Comparison of ENCODE assay signal across 8 mouse cellular contexts in genomic region chr10:57532218-57533101, GRCm38 (mm10). TPM values are rescaled to one million over a fixed set of nuclear protein-coding genes. Genes with fewer than 3 reads are reported as not detected.
DNase-seq lines count a peak whose midpoint lies in the region; ATAC-seq and TF ChIP-seq lines count a peak whose summit lies in the region.

Gene Serinc1, minus strand, starts transcription at chr10:57532530.

- TF ChIP-seq CTCF in kidney, postnatal 0 days (IDR thresholded peaks at IDR 0.05; ENCODE audit: low read depth), result no peak

- peak within 1 kb of the TSS; percentile 92 for H3K27ac ChIP-seq in heart, embryonic 12.5 days (ENCODE audit: poor library complexity, severe bottlenecking)
- peak within 1 kb of the TSS; percentile 93 for H3K27ac ChIP-seq in kidney, postnatal 0 days
- peak within 1 kb of the TSS; percentile 84 for H3K27ac ChIP-seq in liver, embryonic 11.5 days (ENCODE audit: low read depth, low read length)
- peak within 1 kb of the TSS; percentile 91 for H3K27ac ChIP-seq in stomach, embryonic 14.5 days (ENCODE audit: low read length)

- H3K36me3 ChIP-seq in heart, embryonic 12.5 days, result no peaks in the 10 kb centered on the region
- H3K36me3 ChIP-seq in kidney, postnatal 0 days (ENCODE audit: insufficient read depth, low read length), result no peaks in the 10 kb centered on the region
- no peaks in the 10 kb centered on the region for H3K36me3 ChIP-seq in liver, embryonic 11.5 days (ENCODE audit: control insufficient read depth, insufficient read depth, low read length)
- H3K36me3 ChIP-seq in stomach, embryonic 14.5 days (ENCODE audit: control insufficient read depth, insufficient read depth, low read length), result peaks cover 2% of the 10 kb centered on the region; the same call in 1 of the 2 replicates

- no peaks in the 10 kb centered on the region for H3K9me3 ChIP-seq in heart, embryonic 12.5 days (replicated peaks)
- H3K9me3 ChIP-seq in kidney, postnatal 0 days (replicated peaks; ENCODE audit: low read length), result no peaks in the 10 kb centered on the region
- H3K9me3 ChIP-seq in liver, embryonic 11.5 days (ENCODE audit: control insufficient read depth, low read length), result no peaks in the 10 kb centered on the region
- no peaks in the 10 kb centered on the region for H3K9me3 ChIP-seq in stomach, embryonic 14.5 days (ENCODE audit: control insufficient read depth, low read depth, low read length)

- WGBS in heart, embryonic 12.5 days, result 12% methylated on average over 49 of the region's 49 CpGs
- WGBS in kidney, postnatal 0 days, result 12% methylated on average over 48 of the region's 49 CpGs
- WGBS in liver, embryonic 11.5 days, result 12% methylated on average over 49 of the region's 49 CpGs
- 12% methylated on average over 49 of the region's 49 CpGs for WGBS in stomach, embryonic 14.5 days

- H3K4me2 ChIP-seq in heart, embryonic 12.5 days, result peak within 1 kb of the TSS; percentile 64
- peak within 1 kb of the TSS; percentile 64 for H3K4me2 ChIP-seq in kidney, postnatal 0 days (ENCODE audit: low read length)
- peak within 1 kb of the TSS; percentile 84 for H3K4me2 ChIP-seq in liver, embryonic 11.5 days
- peak within 1 kb of the TSS; percentile 59 for H3K4me2 ChIP-seq in stomach, embryonic 14.5 days (replicated peaks; ENCODE audit: low read depth, low read length)

- peak; percentile 97 for DNase-seq in CD4-positive helper T cell, adult 2 months (ENCODE audit: low read depth, low spot score)
- DNase-seq in brain, embryonic 18.5 days (ENCODE audit: low read depth, low spot score), result peak; percentile 93
- DNase-seq in kidney, postnatal 0 days (ENCODE audit: low spot score), result peak; percentile 98
- DNase-seq in liver, embryonic 11.5 days (ENCODE audit: low spot score), result peak; percentile 89
- peak; percentile 97 for DNase-seq in naive thymus-derived CD4-positive, alpha-beta T cell, adult 2 months (ENCODE audit: low read depth)

- ATAC-seq in erythroid progenitor cell, adult 5-6 weeks (replicated peaks; ENCODE audit: low FRiP score, poor library complexity, severe bottlenecking), result peak; percentile 99
- peak; percentile 99 for ATAC-seq in heart, embryonic 12.5 days (ENCODE audit: insufficient number of reproducible peaks, low FRiP score)
- peak; percentile 100 for ATAC-seq in kidney, postnatal 0 days (replicated peaks; ENCODE audit: low FRiP score, low read depth)
- peak; percentile 98 for ATAC-seq in liver, embryonic 11.5 days (replicated peaks; ENCODE audit: low FRiP score)
- peak; percentile 99 for ATAC-seq in stomach, embryonic 14.5 days (ENCODE audit: insufficient number of reproducible peaks, insufficient read depth, low FRiP score, low read depth)

- H3K9ac ChIP-seq in heart, embryonic 12.5 days, result peak within 1 kb of the TSS; percentile 94
- H3K9ac ChIP-seq in kidney, postnatal 0 days (ENCODE audit: low read depth, low read length), result peak within 1 kb of the TSS; percentile 92
- peak within 1 kb of the TSS; percentile 91 for H3K9ac ChIP-seq in liver, embryonic 11.5 days (ENCODE audit: low read depth, low read length)
- H3K9ac ChIP-seq in stomach, embryonic 14.5 days (replicated peaks; ENCODE audit: low read depth, low read length), result peak within 1 kb of the TSS; percentile 84

- peak within 1 kb of the TSS; percentile 77 for H3K4me3 ChIP-seq in heart, embryonic 12.5 days
- H3K4me3 ChIP-seq in kidney, postnatal 0 days (replicated peaks; ENCODE audit: low read depth, low read length), result peak within 1 kb of the TSS; percentile 95
- H3K4me3 ChIP-seq in liver, embryonic 11.5 days (ENCODE audit: low read depth, low read length), result peak within 1 kb of the TSS; percentile 87
- peak within 1 kb of the TSS; percentile 87 for H3K4me3 ChIP-seq in stomach, embryonic 14.5 days (ENCODE audit: low read depth, low read length)

- 0 out of 2 replicates have a peak, but pooled peaks cover 11% of the 10 kb centered on the region for H3K4me1 ChIP-seq in heart, embryonic 12.5 days (replicated peaks)
- H3K4me1 ChIP-seq in kidney, postnatal 0 days (replicated peaks; ENCODE audit: insufficient read depth, low read length), result peaks cover 12% of the 10 kb centered on the region
- peaks cover 4% of the 10 kb centered on the region for H3K4me1 ChIP-seq in liver, embryonic 11.5 days (replicated peaks; ENCODE audit: control insufficient read depth, insufficient read depth, low read length)
- peaks cover 3% of the 10 kb centered on the region; the same call in 1 of the 2 replicates for H3K4me1 ChIP-seq in stomach, embryonic 14.5 days (ENCODE audit: control insufficient read depth, insufficient read depth, low read length)

- H3K27me3 ChIP-seq in heart, embryonic 12.5 days (replicated peaks), result no peaks in the 10 kb centered on the region
- H3K27me3 ChIP-seq in kidney, postnatal 0 days (ENCODE audit: insufficient read depth, low read length), result no peaks in the 10 kb centered on the region
- H3K27me3 ChIP-seq in liver, embryonic 11.5 days (replicated peaks; ENCODE audit: control insufficient read depth, insufficient read depth, low read length), result no peaks in the 10 kb centered on the region
- no peaks in the 10 kb centered on the region for H3K27me3 ChIP-seq in stomach, embryonic 14.5 days (ENCODE audit: control insufficient read depth, insufficient read depth, low read length)

RNA-seq across cellular contexts. Expression of gene Serinc1, which starts in this region (rescaled TPM):
- 99.1 and 109 TPM in 2 replicates for total RNA-seq in erythroid progenitor cell, adult 5-6 weeks (2015; ENCODE audit: low replicate concordance)
- 115 and 138 TPM in 2 replicates for total RNA-seq in erythroid progenitor cell, adult 5-6 weeks (2017; ENCODE audit: low replicate concordance)
- 176 and 183 TPM in 2 replicates for polyA plus RNA-seq in heart, embryonic 12.5 days (2016; fragmentation: Nextera tagmentation; extraction: Ambion mirVana)
- 148 and 155 TPM in 2 replicates for polyA plus RNA-seq in kidney, postnatal 0 days (2015; fragmentation: Nextera tagmentation; extraction: Ambion mirVana)
- 88.8 and 99.7 TPM in 2 replicates for polyA plus RNA-seq in liver, embryonic 11.5 days (2014; fragmentation: Nextera tagmentation; extraction: Ambion mirVana)
- polyA plus RNA-seq in stomach, embryonic 14.5 days (2014; fragmentation: Nextera tagmentation; extraction: Ambion mirVana), result 162 and 167 TPM in 2 replicates

Comparison
In these comparisons a context has a peak if more than half of its experiments do, and no peak if none do; other contexts are left out.
1. Peak in every context shown above with its lines: DNase-seq, ATAC-seq, H3K4me3 ChIP-seq and H3K27ac ChIP-seq.